Mouse (Mus musculus): ENCODE data around the gene Dhcr24. TPM values are rescaled to one million over a fixed set of nuclear protein-coding genes. Genes with fewer than 3 reads are reported as not detected.

Gene Dhcr24
- polyA plus RNA-seq, 1 experiment: 205 TPM

GRCm38 (mm10) chr4:106627809-106628208 is 67.0 kb downstream of the Dhcr24 start:
- 80% methylated on average over 5 of the region's 5 CpGs for WGBS
- Histone ChIP-seq H3K27me3 (ENCODE audit: control insufficient read depth, insufficient read depth, low read length) (no peaks in the 10 kb centered on the region), H3K4me3 (ENCODE audit: low read depth, low read length) (no peak overlapping the region), H3K4me1 (ENCODE audit: control insufficient read depth, insufficient read depth, insufficient read length, low read length) (peaks cover 28% of the 10 kb centered on the region), H3K27ac (ENCODE audit: insufficient read depth, low read depth, low read length) (no peak overlapping the region), H3K36me3 (ENCODE audit: control insufficient read depth, insufficient read depth, low read length) (peaks cover 2% of the 10 kb centered on the region; the same call in 1 of the 2 replicates)
- TF ChIP-seq POLR2A (IDR thresholded peaks at IDR 0.05; ENCODE audit: low read depth, low read length): no peak

- Histone ChIP-seq H3K27ac (ENCODE audit: insufficient read depth, low read depth, low read length) (peak overlapping the region; percentile 89), H3K4me1 (ENCODE audit: control insufficient read depth, insufficient read depth, insufficient read length, low read length) (peaks cover 28% of the 10 kb centered on the region), H3K36me3 (ENCODE audit: control insufficient read depth, insufficient read depth, low read length) (peaks cover 2% of the 10 kb centered on the region; the same call in 1 of the 2 replicates), H3K4me3 (ENCODE audit: low read depth, low read length) (0 out of 2 replicates have a peak overlapping the region, but pooled peaks have one; percentile 12), H3K27me3 (ENCODE audit: control insufficient read depth, insufficient read depth, low read length) (no peaks in the 10 kb centered on the region)
- WGBS: 11% methylated on average over 9 of the region's 9 CpGs
- TF ChIP-seq POLR2A (IDR thresholded peaks at IDR 0.05; ENCODE audit: low read depth, low read length) (no peak), CTCF (IDR thresholded peaks at IDR 0.05; ENCODE audit: extremely low read depth, insufficient read length, insufficient replicate concordance, low read depth, low read length) (no peak)
These were observed 68.0 kb downstream of the Dhcr24 start for GRCm38 (mm10) chr4:106628650-106629360.

- Histone ChIP-seq H3K27me3 (ENCODE audit: control insufficient read depth, insufficient read depth, low read length) (no peaks in the 10 kb centered on the region), H3K4me3 (ENCODE audit: low read depth, low read length) (0 out of 2 replicates have a peak overlapping the region, but pooled peaks have one; percentile 12), H3K4me1 (ENCODE audit: control insufficient read depth, insufficient read depth, insufficient read length, low read length) (peaks cover 25% of the 10 kb centered on the region), H3K36me3 (ENCODE audit: control insufficient read depth, insufficient read depth, low read length) (peaks cover 2% of the 10 kb centered on the region; the same call in 1 of the 2 replicates), H3K27ac (ENCODE audit: insufficient read depth, low read depth, low read length) (peak overlapping the region; percentile 89)
- WGBS: 26% methylated on average over 5 of the region's 5 CpGs
- TF ChIP-seq CTCF (IDR thresholded peaks at IDR 0.05; ENCODE audit: extremely low read depth, insufficient read length, insufficient replicate concordance, low read depth, low read length): no peak
- no peak for TF ChIP-seq POLR2A (IDR thresholded peaks at IDR 0.05; ENCODE audit: low read depth, low read length)
These were observed 68.5 kb downstream of the Dhcr24 start for GRCm38 (mm10) chr4:106629374-106629773.

- no peak overlapping the region for H3K27ac ChIP-seq (ENCODE audit: insufficient read depth, low read depth, low read length)
- WGBS: 45% methylated on average over 14 of the region's 14 CpGs
- TF ChIP-seq CTCF (IDR thresholded peaks at IDR 0.05; ENCODE audit: extremely low read depth, insufficient read length, insufficient replicate concordance, low read depth, low read length): peak; percentile 26; the same call in 1 of the 2 replicates
- no peak for TF ChIP-seq POLR2A (IDR thresholded peaks at IDR 0.05; ENCODE audit: low read depth, low read length)
- H3K27me3 ChIP-seq (ENCODE audit: control insufficient read depth, insufficient read depth, low read length): no peaks in the 10 kb centered on the region
- peaks cover 25% of the 10 kb centered on the region for H3K4me1 ChIP-seq (ENCODE audit: control insufficient read depth, insufficient read depth, insufficient read length, low read length)
- H3K36me3 ChIP-seq (ENCODE audit: control insufficient read depth, insufficient read depth, low read length): no peaks in the 10 kb centered on the region
- no peak overlapping the region for H3K4me3 ChIP-seq (ENCODE audit: low read depth, low read length)
These were observed 69.7 kb downstream of the Dhcr24 start for GRCm38 (mm10) chr4:106630333-106631220.

- Histone ChIP-seq H3K27ac (ENCODE audit: insufficient read depth, low read depth, low read length) (no peak overlapping the region), H3K36me3 (ENCODE audit: control insufficient read depth, insufficient read depth, low read length) (0 out of 2 replicates have a peak, but pooled peaks cover 10% of the 10 kb centered on the region), H3K4me1 (ENCODE audit: control insufficient read depth, insufficient read depth, insufficient read length, low read length) (peaks cover 30% of the 10 kb centered on the region), H3K4me3 (ENCODE audit: low read depth, low read length) (no peak overlapping the region), H3K27me3 (ENCODE audit: control insufficient read depth, insufficient read depth, low read length) (no peaks in the 10 kb centered on the region)
- WGBS: 45% methylated on average over 2 of the region's 3 CpGs
- TF ChIP-seq CTCF (IDR thresholded peaks at IDR 0.05; ENCODE audit: extremely low read depth, insufficient read length, insufficient replicate concordance, low read depth, low read length) (no peak), POLR2A (IDR thresholded peaks at IDR 0.05; ENCODE audit: low read depth, low read length) (no peak)
These were observed 71.5 kb downstream of the Dhcr24 start for GRCm38 (mm10) chr4:106632313-106632712.

- Histone ChIP-seq H3K36me3 (ENCODE audit: control insufficient read depth, insufficient read depth, low read length) (peaks cover 13% of the 10 kb centered on the region; the same call in 1 of the 2 replicates), H3K4me1 (ENCODE audit: control insufficient read depth, insufficient read depth, insufficient read length, low read length) (peaks cover 23% of the 10 kb centered on the region), H3K4me3 (ENCODE audit: low read depth, low read length) (no peak overlapping the region), H3K27ac (ENCODE audit: insufficient read depth, low read depth, low read length) (no peak overlapping the region), H3K27me3 (ENCODE audit: control insufficient read depth, insufficient read depth, low read length) (no peaks in the 10 kb centered on the region)
- no peak for TF ChIP-seq CTCF (IDR thresholded peaks at IDR 0.05; ENCODE audit: extremely low read depth, insufficient read length, insufficient replicate concordance, low read depth, low read length)
- 57% methylated on average over 8 of the region's 8 CpGs for WGBS
These were observed 72.6 kb downstream of the Dhcr24 start for GRCm38 (mm10) chr4:106633281-106634085.

All from small intestine, adult 2 months (tissue).